Mouse (Mus musculus) thymus, postnatal 25 days (tissue): ENCODE results near the gene Ppp4r3a.

Experiments
- DNase-seq: peaks from one replicate; pipeline ENCODE4 v3.0.0; 2022

Ppp4r3a gene

DNA sequence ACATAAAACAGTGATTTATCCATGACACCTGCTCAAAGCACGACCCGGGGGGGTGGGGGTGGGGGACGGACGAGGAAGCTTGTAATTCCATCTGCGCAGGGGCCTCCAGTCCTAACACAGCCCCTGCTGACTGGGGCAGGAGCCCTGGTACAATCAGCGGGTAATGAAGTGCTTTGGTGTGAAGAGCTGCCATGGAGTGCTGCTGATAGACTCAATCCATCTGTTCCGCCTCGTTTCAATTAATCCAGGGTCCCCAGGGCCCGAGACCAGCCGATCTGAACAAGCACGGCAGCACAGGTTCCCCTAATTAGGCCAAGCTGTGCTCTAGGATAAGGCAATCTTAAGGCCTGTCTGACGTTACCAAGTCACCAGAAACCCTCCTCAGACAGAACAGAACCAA is 93.2 kb downstream of the Ppp4r3a start:
- no peak for DNase-seq

DNA sequence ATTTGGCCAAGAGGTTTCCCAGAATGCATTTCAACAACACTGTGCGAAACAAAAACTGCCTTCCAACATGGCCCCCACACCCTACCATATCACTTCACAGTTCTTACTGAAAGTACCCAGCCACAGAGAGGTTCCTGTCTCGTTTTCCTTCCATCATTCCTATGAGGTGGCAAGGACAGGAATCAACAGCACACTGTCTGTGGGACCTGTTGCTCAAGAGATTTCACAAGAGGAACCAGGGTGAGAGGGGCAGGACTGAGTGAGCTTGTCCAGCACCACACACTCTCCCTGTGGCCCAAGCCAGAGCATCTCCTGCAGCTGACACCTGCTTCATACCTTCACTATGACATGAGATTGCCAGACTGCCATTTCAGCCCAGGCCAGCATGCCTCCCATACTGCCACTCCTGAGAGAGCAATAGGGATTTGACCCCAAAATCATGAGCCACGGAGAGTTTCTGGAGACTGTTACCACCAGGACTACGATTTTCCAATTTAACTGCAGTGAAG is 93.7 kb downstream of the Ppp4r3a start:
- no peak for DNase-seq
